Mouse (Mus musculus): Measurements from ENCODE around the gene Cab39l. TPM values are rescaled to one million over a fixed set of nuclear protein-coding genes. Genes with fewer than 3 reads are reported as not detected.
"Not testable (repeated sequence)": the region's sequence is repeated elsewhere in the genome, so short reads cannot be mapped to it uniquely, and the experiment has no call there.

The Cab39l gene
- 35.5 and 37.5 TPM in 2 replicates for polyA plus RNA-seq (2016; fragmentation: Nextera tagmentation; extraction: Ambion mirVana)

GRCm38 (mm10) chr14:59440558-59441471 is at the start of gene Cab39l, which contains the start of gene Setdb2:
Cab39l (plus strand) TSS chr14:59440972.
Setdb2 (minus strand) TSS chr14:59440884.
- peak; percentile 100 for ATAC-seq (ENCODE audit: low FRiP score)
- peak within 1 kb of the TSS; percentile 79 for H3K27ac ChIP-seq

GRCm38 (mm10) chr14:59395281-59395680 is 45.5 kb upstream of the Cab39l start, which contains the start of gene Phf11c:
Phf11c (minus strand) TSS chr14:59395381.
- Histone ChIP-seq H3K9ac (no peak within 1 kb of the TSS), H3K4me3 (replicated peaks) (no peak within 1 kb of the TSS), H3K4me2 (no peak within 1 kb of the TSS), H3K4me1 (no peaks in the 10 kb centered on the region), H3K27me3 (no peaks in the 10 kb centered on the region), H3K9me3 (no peaks in the 10 kb centered on the region), H3K27ac (no peak within 1 kb of the TSS), H3K36me3 (replicated peaks) (no peaks in the 10 kb centered on the region)
- 85% methylated on average over 3 of the region's 3 CpGs for WGBS
- no peak for ATAC-seq (ENCODE audit: low FRiP score)

More at GRCm38 (mm10) chr14:59440558-59441471, at the start of gene Cab39l, which contains the start of gene Setdb2:
- Histone ChIP-seq H3K27me3 (no peaks in the 10 kb centered on the region), H3K36me3 (replicated peaks) (no peaks in the 10 kb centered on the region), H3K9ac (peak within 1 kb of the TSS; percentile 82), H3K4me3 (replicated peaks) (peak within 1 kb of the TSS; percentile 83), H3K4me1 (peaks cover 9% of the 10 kb centered on the region), H3K9me3 (no peaks in the 10 kb centered on the region), H3K4me2 (peak within 1 kb of the TSS; percentile 64)
- under 1% methylated on average over 66 of the region's 66 CpGs for WGBS

GRCm38 (mm10) chr14:59396999-59397398 is 43.8 kb upstream of the Cab39l start:
- H3K4me1 ChIP-seq, result no peaks in the 10 kb centered on the region
- 0 out of 2 replicates have a peak, but pooled peaks cover 3% of the 10 kb centered on the region for H3K36me3 ChIP-seq (replicated peaks)
- H3K27ac ChIP-seq, result no peak overlapping the region
- H3K27me3 ChIP-seq, result no peaks in the 10 kb centered on the region
- H3K9me3 ChIP-seq, result no peaks in the 10 kb centered on the region
- no peak overlapping the region for H3K4me3 ChIP-seq (replicated peaks)
- WGBS, result 91% methylated on average over 2 of the region's 2 CpGs
- no peak overlapping the region for H3K9ac ChIP-seq
- ATAC-seq (ENCODE audit: low FRiP score), result no peak
- H3K4me2 ChIP-seq, result no peak overlapping the region

GRCm38 (mm10) chr14:59414979-59415378 is 25.8 kb upstream of the Cab39l start:
- not testable (repeated sequence) for ATAC-seq (ENCODE audit: low FRiP score); H3K4me1 ChIP-seq; H3K36me3 ChIP-seq (replicated peaks); H3K9me3 ChIP-seq; H3K4me3 ChIP-seq (replicated peaks); H3K9ac ChIP-seq; H3K27ac ChIP-seq; H3K27me3 ChIP-seq; H3K4me2 ChIP-seq
- 98% methylated on average over 2 of the region's 2 CpGs for WGBS

GRCm38 (mm10) chr14:59418171-59418570 is 22.6 kb upstream of the Cab39l start:
- WGBS, result 85% methylated on average over 4 of the region's 4 CpGs
- Histone ChIP-seq H3K4me2 (no peak overlapping the region), H3K9ac (no peak overlapping the region), H3K9me3 (no peaks in the 10 kb centered on the region), H3K36me3 (replicated peaks) (no peaks in the 10 kb centered on the region), H3K4me3 (replicated peaks) (no peak overlapping the region), H3K4me1 (no peaks in the 10 kb centered on the region), H3K27me3 (0 out of 2 replicates have a peak, but pooled peaks cover 7% of the 10 kb centered on the region), H3K27ac (no peak overlapping the region)
- no peak for ATAC-seq (ENCODE audit: low FRiP score)

GRCm38 (mm10) chr14:59422912-59423663 is 17.7 kb upstream of the Cab39l start:
- H3K27me3 ChIP-seq, result no peaks in the 10 kb centered on the region
- H3K4me1 ChIP-seq, result no peaks in the 10 kb centered on the region
- 85% methylated on average over 11 of the region's 11 CpGs for WGBS
- no peak overlapping the region for H3K4me2 ChIP-seq
- no peaks in the 10 kb centered on the region for H3K9me3 ChIP-seq
- H3K4me3 ChIP-seq (replicated peaks), result no peak overlapping the region
- no peak overlapping the region for H3K9ac ChIP-seq
- no peak for ATAC-seq (ENCODE audit: low FRiP score)
- no peaks in the 10 kb centered on the region for H3K36me3 ChIP-seq (replicated peaks)
- H3K27ac ChIP-seq, result no peak overlapping the region

GRCm38 (mm10) chr14:59430556-59430955 is 10.2 kb upstream of the Cab39l start:
- no peaks in the 10 kb centered on the region for H3K27me3 ChIP-seq
- no peaks in the 10 kb centered on the region for H3K36me3 ChIP-seq (replicated peaks)
- no peak overlapping the region for H3K27ac ChIP-seq
- no peak for ATAC-seq (ENCODE audit: low FRiP score)
- H3K4me1 ChIP-seq, result no peaks in the 10 kb centered on the region
- H3K9me3 ChIP-seq, result no peaks in the 10 kb centered on the region
- H3K4me2 ChIP-seq, result no peak overlapping the region
- H3K9ac ChIP-seq, result no peak overlapping the region
- 84% methylated on average over 1 of the region's 1 CpGs for WGBS
- no peak overlapping the region for H3K4me3 ChIP-seq (replicated peaks)

GRCm38 (mm10) chr14:59433902-59434301 is 6.9 kb upstream of the Cab39l start:
- no peak for ATAC-seq (ENCODE audit: low FRiP score)
- Histone ChIP-seq H3K27me3 (no peaks in the 10 kb centered on the region), H3K9ac (no peak overlapping the region), H3K9me3 (no peaks in the 10 kb centered on the region), H3K4me3 (replicated peaks) (no peak overlapping the region), H3K4me1 (no peaks in the 10 kb centered on the region), H3K27ac (no peak overlapping the region), H3K4me2 (no peak overlapping the region), H3K36me3 (replicated peaks) (no peaks in the 10 kb centered on the region)
- 60% methylated on average over 2 of the region's 2 CpGs for WGBS

GRCm38 (mm10) chr14:59435206-59435605 is 5.6 kb upstream of the Cab39l start:
- no peak overlapping the region for H3K4me3 ChIP-seq (replicated peaks)
- H3K9me3 ChIP-seq, result no peaks in the 10 kb centered on the region
- no peak for ATAC-seq (ENCODE audit: low FRiP score)

GRCm38 (mm10) chr14:59437398-59437797 is 3.4 kb upstream of the Cab39l start:
- no peak for ATAC-seq (ENCODE audit: low FRiP score)
- Histone ChIP-seq H3K27me3 (no peaks in the 10 kb centered on the region), H3K27ac (no peak overlapping the region), H3K36me3 (replicated peaks) (no peaks in the 10 kb centered on the region), H3K9me3 (no peaks in the 10 kb centered on the region), H3K4me3 (replicated peaks) (no peak overlapping the region), H3K9ac (no peak overlapping the region), H3K4me2 (no peak overlapping the region), H3K4me1 (peaks cover 9% of the 10 kb centered on the region)
- 85% methylated on average over 3 of the region's 3 CpGs for WGBS

More at GRCm38 (mm10) chr14:59435206-59435605, 5.6 kb upstream of the Cab39l start:
- Histone ChIP-seq H3K36me3 (replicated peaks) (no peaks in the 10 kb centered on the region), H3K4me1 (peaks cover 9% of the 10 kb centered on the region), H3K9ac (no peak overlapping the region), H3K27ac (no peak overlapping the region), H3K27me3 (no peaks in the 10 kb centered on the region), H3K4me2 (no peak overlapping the region)

GRCm38 (mm10) chr14:59438505-59438904 is 2.3 kb upstream of the Cab39l start:
- no peaks in the 10 kb centered on the region for H3K9me3 ChIP-seq
- H3K36me3 ChIP-seq (replicated peaks), result no peaks in the 10 kb centered on the region
- no peak overlapping the region for H3K4me3 ChIP-seq (replicated peaks)
- no peaks in the 10 kb centered on the region for H3K27me3 ChIP-seq
- no peak for ATAC-seq (ENCODE audit: low FRiP score)
- no peak overlapping the region for H3K27ac ChIP-seq
- 89% methylated on average over 2 of the region's 2 CpGs for WGBS
- H3K4me1 ChIP-seq, result peaks cover 9% of the 10 kb centered on the region
- no peak overlapping the region for H3K4me2 ChIP-seq
- no peak overlapping the region for H3K9ac ChIP-seq

GRCm38 (mm10) chr14:59440039-59440438 is 733 bp upstream of the Cab39l start:
- no peak for ATAC-seq (ENCODE audit: low FRiP score)
- Histone ChIP-seq H3K4me2 (peak overlapping the region; percentile 64), H3K9me3 (no peaks in the 10 kb centered on the region), H3K36me3 (replicated peaks) (no peaks in the 10 kb centered on the region), H3K4me3 (replicated peaks) (peak overlapping the region; percentile 83), H3K27ac (no peak overlapping the region), H3K4me1 (peaks cover 9% of the 10 kb centered on the region), H3K9ac (peak overlapping the region; percentile 82), H3K27me3 (no peaks in the 10 kb centered on the region)
- 23% methylated on average over 7 of the region's 7 CpGs for WGBS
